Mouse (Mus musculus): ENCODE measurements around the gene Plpp6.
"Not testable (repeated sequence)": the region's sequence is repeated elsewhere in the genome, so short reads cannot be mapped to it uniquely, and the experiment has no call there.

The Plpp6 gene

GRCm38 (mm10) chr19:28974862-28975611, 11.3 kb downstream of the Plpp6 start:
- in situ Hi-C loops (cut with MboI; ENCODE audit: low sequenced_read_pairs), result no loop called here

- in situ Hi-C loops (cut with MboI; ENCODE audit: low sequenced_read_pairs), result no loop called here
These were observed 18.9 kb downstream of the Plpp6 start for GRCm38 (mm10) chr19:28982617-28983016.

- in situ Hi-C loops (cut with MboI; ENCODE audit: low sequenced_read_pairs), result no loop called here
These were observed 25.8 kb downstream of the Plpp6 start for GRCm38 (mm10) chr19:28989515-28989914.

GRCm38 (mm10) chr19:28990194-28990589, 26.4 kb downstream of the Plpp6 start, which contains the start of gene Cdc37l1:
TSS of gene Cdc37l1 (plus strand) at chr19:28990352.
- in situ Hi-C loops (cut with MboI; ENCODE audit: low sequenced_read_pairs), result no loop called here

GRCm38 (mm10) chr19:28990590-28991221, 27.0 kb downstream of the Plpp6 start:
- in situ Hi-C loops (cut with MboI; ENCODE audit: low sequenced_read_pairs), result no loop called here

- in situ Hi-C loops (cut with MboI; ENCODE audit: low sequenced_read_pairs), result no loop called here
These were observed 27.6 kb downstream of the Plpp6 start for GRCm38 (mm10) chr19:28991391-28991790.

GRCm38 (mm10) chr19:28994870-28995269, 31.1 kb downstream of the Plpp6 start:
- in situ Hi-C loops (cut with MboI; ENCODE audit: low sequenced_read_pairs), result no loop called here

GRCm38 (mm10) chr19:28995366-28995765, 31.6 kb downstream of the Plpp6 start:
- in situ Hi-C loops (cut with MboI; ENCODE audit: low sequenced_read_pairs), result no loop called here

- in situ Hi-C loops (cut with MboI; ENCODE audit: low sequenced_read_pairs), result no loop called here
These were observed 34.4 kb downstream of the Plpp6 start for GRCm38 (mm10) chr19:28997976-28998630.

GRCm38 (mm10) chr19:29000321-29000720, 36.6 kb downstream of the Plpp6 start:
- in situ Hi-C loops (cut with MboI; ENCODE audit: low sequenced_read_pairs), result not testable (repeated sequence)

GRCm38 (mm10) chr19:29008069-29008706, 44.4 kb downstream of the Plpp6 start:
- in situ Hi-C loops (cut with MboI; ENCODE audit: low sequenced_read_pairs), result no loop called here

GRCm38 (mm10) chr19:29009046-29009445, 45.3 kb downstream of the Plpp6 start:
- in situ Hi-C loops (cut with MboI; ENCODE audit: low sequenced_read_pairs), result no loop called here

- in situ Hi-C loops (cut with MboI; ENCODE audit: low sequenced_read_pairs), result no loop called here
These were observed 47.7 kb downstream of the Plpp6 start for GRCm38 (mm10) chr19:29011355-29011990.

GRCm38 (mm10) chr19:29014466-29015055, 50.8 kb downstream of the Plpp6 start:
- in situ Hi-C loops (cut with MboI; ENCODE audit: low sequenced_read_pairs), result no loop called here

- in situ Hi-C loops (cut with MboI; ENCODE audit: low sequenced_read_pairs), result no loop called here
These were observed 51.9 kb downstream of the Plpp6 start for GRCm38 (mm10) chr19:29015410-29016203.

- in situ Hi-C loops (cut with MboI; ENCODE audit: low sequenced_read_pairs), result no loop called here
These were observed 52.5 kb downstream of the Plpp6 start for GRCm38 (mm10) chr19:29016204-29016765.
